Mouse (Mus musculus) v-Abl transformed pro-B cells (cell line): ENCODE data around the gene Actr8.

ENCODE experiments used
- in situ Hi-C, 2 experiments: fragments of 400-800 bp; cut with MboI; formaldehyde crosslinking; loops; one replicate each; pipeline ENCODE4 v1.15.1; 2025; ENCODE audit not compliant: unreplicated experiment in 2 of 2

Gene Actr8

GRCm38 (mm10) chr14:29987739-29988138, 9.6 kb downstream of the Actr8 start:
- in situ Hi-C loops: loop anchor here in 1 of 2 experiments (10.0 kb wide), 1 partner anchor 527 kb away; no protein-coding TSS in a partner anchor

GRCm38 (mm10) chr14:29988337-29988736, 10.2 kb downstream of the Actr8 start:
- in situ Hi-C loops: loop anchor here in 1 of 2 experiments (10.0 kb wide), 1 partner anchor 526 kb away; no protein-coding TSS in a partner anchor

DNA sequence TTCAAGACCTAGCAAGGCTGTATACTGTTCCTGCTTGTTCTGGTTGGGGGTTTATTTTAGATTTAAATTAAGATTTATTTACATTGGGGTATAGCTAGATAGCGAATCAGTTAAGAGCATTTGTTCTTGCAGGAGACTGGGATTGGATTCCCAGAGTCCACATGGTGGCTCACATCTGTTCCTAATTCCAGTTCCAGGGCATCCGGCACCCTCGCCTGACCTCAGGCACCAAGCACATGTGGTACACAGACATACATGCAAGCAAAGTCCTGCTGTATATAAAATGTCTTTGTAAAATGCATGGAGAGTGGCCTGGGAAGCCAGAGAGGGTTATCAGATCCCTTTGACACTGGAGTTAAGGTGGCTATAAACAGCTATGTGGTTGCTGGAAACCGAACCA, 16.8 kb downstream of the Actr8 start:
- in situ Hi-C loops: no loop called here

DNA sequence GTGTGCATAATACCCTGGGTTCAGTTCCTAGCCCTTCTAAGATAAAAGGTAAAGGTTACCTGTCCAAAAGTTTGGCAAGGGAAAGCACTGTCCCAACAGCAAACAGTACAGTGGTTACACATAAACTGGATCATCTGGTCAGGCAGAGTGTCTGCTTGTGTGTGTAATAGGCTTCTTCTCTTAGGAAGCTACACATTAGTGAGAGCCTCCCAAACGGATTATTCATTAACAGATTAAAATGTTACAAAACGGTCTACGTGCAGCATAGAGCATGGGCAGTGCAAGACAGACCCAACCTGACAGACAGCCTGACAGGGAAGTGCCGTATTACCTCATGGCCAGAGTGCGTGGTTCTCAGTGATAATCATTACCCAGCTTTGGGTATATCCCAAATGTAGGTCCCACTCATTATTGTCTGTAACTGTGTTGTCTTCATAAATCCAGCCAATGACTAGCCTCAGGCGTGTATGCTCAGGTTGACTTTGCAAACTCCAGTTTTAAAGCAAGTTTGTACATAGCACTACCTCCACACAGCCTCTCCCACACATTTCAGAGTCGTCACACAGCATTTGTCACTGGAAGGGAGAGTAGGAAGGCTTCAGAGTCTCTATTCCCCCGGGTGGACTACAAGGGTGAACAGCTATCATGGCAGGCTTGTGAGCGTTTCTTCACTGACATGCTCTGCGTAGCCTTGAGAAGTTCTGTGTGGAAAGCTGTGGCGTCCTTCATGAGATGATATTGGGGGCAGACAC, 18.0 kb downstream of the Actr8 start:
- in situ Hi-C loops: no loop called here

- in situ Hi-C loops: no loop called here
These were observed 19.2 kb downstream of the Actr8 start for GRCm38 (mm10) chr14:29997345-29997744.

DNA sequence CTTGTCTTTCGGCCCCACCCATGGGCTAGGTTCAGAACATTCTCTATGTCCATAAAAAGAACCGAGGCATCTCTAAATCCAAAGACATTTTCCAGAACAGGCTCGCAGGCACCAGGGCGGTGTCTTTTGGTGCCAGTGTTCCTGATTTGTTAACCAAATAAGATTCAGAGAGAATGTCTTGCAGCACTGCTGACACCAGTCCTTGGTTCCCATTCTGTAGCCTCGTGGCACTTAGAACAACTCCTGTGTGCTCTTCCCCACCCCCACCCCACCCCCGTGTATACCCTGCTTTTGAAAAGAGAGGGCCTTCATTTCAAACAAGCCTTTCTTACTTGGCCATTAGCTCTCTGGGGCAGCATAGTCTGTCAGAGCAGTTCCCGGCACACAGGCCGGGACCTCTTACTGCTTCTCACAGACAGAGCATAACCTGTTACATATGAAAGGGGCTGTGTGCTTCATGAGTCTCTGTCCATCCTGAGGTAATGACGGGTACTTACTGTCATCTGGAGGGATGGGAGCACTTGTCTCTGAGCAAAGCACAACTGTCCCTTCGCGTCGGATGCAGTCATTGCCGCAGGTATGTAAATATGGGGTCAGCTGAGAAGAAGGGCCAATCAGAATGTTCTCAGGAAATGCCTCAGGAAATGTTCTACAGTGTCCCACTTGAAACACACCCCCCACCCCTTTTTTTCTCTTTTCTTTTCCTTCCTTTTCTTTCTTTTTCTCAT, 20.8 kb downstream of the Actr8 start:
- in situ Hi-C loops: no loop called here

GRCm38 (mm10) chr14:29999475-29999811, 21.3 kb downstream of the Actr8 start:
- in situ Hi-C loops: no loop called here

DNA sequence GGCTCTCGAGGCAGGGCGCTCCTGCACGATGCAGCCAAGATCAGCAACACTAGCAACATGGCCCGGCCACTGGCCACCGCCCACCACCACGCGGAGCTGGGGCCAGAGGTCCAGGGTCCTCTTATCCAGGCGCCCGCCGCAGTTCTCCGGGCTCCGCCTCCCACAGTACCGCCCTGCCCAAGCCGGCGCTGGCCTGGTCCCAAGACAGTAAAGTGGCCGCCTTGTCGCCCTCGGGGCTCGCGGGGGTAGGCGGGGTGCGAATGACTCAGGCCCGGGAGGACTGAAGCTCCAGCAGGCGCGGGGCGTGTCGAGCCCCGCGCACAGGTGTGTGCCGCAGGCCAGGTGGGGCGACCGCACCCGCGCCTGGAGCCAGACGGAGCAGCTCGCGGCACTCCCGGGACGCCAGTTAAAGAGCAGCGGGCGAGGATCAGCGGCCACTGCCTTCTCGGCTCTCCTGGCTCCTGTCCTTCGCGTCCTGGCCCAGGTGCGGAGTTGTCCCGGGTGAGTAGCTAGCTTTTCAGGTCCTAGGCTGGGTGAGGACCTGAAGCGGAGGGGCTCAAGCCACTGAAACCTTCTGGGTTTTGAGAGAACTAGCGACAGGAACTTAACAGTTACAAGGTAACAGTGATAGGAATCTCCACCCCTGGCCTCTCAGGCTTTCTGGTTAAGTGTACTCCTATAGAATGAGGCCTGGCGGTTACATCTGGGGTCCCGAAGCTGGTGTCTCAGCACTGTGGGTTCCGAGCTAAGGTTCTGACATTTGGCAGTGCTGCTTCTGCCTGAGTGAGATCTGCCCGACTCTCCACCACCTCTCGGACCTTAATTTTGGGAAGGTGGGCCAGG, 30.8 kb downstream of the Actr8 start, which contains the start of the genes Il17rb and Chdh:
Gene Il17rb (minus strand): TSS at position 164 of the 843 bp plus-strand sequence.
Gene Chdh (plus strand): TSS at position 291 of the 843 bp plus-strand sequence.
- in situ Hi-C loops: no loop called here

- in situ Hi-C loops: no loop called here
These were observed 31.9 kb downstream of the Actr8 start for GRCm38 (mm10) chr14:30009864-30010560.

DNA sequence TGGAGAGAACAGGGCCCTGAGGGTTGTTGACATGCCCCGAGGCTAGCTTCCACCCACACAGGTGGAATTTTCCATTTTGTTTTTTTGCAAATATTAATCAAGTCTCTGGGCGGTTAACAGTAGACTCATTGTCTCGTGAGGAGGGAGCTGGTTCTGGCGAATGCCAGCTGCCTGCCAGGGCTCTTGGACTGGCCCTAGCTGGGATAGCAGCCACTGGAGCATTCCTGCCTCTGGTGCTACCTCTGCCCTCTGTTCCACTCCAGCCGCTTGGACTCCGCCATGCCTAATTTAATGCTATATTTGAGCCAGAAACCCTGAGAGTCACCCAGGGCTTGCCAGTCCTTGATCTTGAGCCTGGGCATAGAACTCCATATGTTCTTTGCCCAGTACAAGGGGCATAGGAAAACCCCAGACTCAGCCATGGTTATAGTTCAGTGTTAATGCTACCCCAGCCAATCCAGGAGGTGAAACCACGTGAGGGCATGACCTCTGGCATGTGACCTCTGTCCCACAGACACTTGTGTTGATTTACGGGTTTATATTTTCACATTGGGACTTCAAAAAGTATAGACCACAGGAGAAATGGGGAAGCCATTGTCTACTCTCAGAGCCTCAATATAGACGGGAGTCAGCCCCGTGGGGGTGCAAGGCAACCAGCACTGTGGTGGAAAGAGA, 33.9 kb downstream of the Actr8 start:
- in situ Hi-C loops: no loop called here

DNA sequence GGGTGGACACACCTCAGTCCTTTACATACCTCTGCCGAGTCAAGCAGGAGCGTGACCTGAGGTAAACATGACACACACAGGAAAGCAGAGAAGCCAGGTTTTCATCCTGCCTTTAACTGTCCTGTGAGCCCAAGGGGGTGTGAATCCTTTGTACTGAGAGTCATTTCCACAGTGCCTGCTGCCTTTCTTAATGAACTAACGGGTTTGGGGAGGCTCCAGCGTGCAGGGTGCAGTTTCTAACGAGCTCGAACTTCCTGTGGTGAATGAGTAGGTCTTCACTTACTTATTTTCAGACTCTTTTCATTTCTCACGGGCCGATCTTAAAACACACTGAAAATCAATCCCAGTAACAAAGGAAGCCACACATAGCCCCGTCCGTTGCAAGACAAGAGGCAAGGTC, 36.4 kb downstream of the Actr8 start:
- in situ Hi-C loops: no loop called here

DNA sequence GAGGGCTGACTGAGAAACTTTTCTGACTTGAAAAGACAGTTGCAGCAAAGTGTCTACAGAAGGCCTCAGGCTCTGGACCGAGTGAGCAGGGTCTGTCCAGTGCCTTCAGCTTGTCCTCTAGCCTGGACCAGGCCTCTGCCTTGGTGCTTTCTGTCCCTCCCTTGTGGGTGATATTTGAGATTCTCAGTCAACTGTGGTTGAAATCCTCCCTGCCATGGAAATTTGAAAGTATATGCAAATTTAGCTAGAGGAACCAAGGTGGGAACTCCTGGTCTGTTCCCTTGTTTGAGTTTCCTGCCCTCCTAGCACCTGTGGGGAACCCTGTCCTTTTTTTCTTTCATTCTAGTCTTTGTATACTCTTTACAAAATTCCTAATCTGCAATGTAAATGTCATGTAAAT, 36.9 kb downstream of the Actr8 start:
- in situ Hi-C loops: no loop called here

DNA sequence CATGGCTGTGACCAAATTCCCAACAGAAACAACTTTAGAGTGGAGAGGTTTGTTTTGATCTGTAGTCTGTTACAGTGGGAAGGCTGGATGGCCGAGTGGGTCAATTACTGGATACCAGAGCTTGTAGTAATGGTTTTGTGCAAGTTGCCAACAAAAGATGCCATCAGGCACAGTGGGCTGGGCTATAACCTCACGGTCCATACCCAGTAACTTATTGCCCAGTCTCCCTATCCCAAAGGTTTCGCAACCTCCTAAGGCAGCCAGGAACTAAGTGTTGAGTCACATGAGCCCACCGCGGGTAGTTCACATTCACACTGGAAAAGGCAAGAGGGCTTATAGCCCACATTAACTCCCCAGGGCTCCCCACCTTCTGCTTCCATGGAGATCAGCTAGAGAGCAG, 38.5 kb downstream of the Actr8 start:
- in situ Hi-C loops: no loop called here

GRCm38 (mm10) chr14:30017794-30018462, 39.8 kb downstream of the Actr8 start:
- in situ Hi-C loops: no loop called here

DNA sequence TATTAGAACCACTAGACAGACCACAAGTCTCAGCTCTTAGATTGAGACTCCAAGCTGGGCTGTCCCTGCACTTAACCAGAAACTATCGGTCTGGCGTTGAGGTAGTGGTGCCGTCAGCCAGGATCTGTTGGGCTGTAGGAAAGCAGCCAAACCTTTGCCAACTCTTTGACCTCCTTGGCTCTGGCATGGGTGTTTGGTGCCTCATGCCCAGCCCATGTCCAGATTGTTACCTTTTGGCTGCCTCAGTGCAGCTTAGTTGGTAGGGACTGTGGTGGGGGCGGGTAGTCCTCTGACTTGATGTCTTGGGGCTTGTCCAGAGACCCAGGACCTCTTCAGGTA, 40.3 kb downstream of the Actr8 start:
- in situ Hi-C loops: no loop called here

DNA sequence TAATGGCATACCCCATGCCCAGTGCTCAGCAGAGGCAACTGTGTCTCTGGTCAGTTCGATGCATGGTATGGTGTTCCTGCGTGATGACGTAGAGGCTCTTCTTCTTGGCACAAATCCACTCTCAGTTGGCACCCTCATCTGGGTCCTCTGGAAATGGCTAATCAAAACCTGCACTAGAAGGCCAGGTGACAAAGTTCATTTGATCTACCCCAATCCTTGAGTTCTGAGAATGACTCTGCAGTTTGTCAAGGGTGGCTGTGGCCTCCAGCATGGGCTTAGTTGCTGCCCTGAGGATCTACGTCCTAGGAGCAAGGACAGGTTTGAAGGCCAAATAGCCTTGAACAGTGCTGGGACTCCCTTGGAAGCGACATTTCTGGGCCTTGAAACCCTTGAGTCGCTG, 40.7 kb downstream of the Actr8 start:
- in situ Hi-C loops: no loop called here

DNA sequence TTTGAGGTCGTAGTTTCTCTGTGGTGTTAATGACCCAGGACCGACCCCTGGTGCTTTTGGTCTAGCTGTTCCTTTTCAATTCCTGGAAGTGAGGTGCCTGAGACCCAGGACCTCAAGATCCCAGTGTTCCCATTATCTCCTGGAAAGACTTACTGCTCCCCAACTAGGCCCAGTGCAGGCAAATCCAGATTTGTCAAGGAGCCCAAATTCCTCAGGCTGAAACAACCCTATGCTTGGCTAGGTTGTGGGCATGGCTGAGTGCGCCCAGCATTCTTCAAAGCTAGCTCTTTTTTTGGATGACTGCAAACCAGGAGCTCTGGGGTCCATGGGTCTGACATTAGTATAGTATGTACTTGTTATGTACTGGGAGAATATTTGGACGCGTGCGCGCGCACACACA, 41.2 kb downstream of the Actr8 start:
- in situ Hi-C loops: no loop called here

GRCm38 (mm10) chr14:30019792-30020575, 41.8 kb downstream of the Actr8 start:
- in situ Hi-C loops: no loop called here

DNA sequence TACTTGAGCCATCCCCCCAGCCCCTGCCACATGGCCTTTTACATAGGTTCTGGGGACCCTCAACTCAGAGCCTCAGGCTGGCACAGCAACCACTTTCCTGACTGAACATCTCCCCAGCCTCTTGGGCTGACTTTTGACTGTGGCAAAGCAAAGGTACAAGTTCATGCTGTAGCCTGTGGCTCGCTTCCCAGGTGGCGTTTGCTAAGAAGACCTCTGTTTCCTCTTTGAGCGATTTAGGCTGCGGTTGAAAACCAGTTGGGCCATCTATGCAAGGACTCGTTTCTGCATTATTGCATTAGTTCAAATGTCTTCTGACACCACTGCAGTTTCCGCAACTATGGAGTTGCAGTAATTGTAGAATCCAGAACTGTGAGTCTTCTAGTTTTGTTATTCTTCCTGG, 44.3 kb downstream of the Actr8 start:
- in situ Hi-C loops: no loop called here
